Mouse (Mus musculus): ENCODE data around the gene Faf1. TPM values are rescaled to one million over a fixed set of nuclear protein-coding genes. Genes with fewer than 3 reads are reported as not detected.

Gene Faf1
- polyA plus RNA-seq, 1 experiment from 2014 or later: 24.3 TPM

GRCm38 (mm10) chr4:109868897-109869484 is 192.6 kb downstream of the Faf1 start:
- H3K27me3 ChIP-seq: no peaks in the 10 kb centered on the region
- H3K4me1 ChIP-seq: no peaks in the 10 kb centered on the region

GRCm38 (mm10) chr4:109884333-109884732 is 207.9 kb downstream of the Faf1 start:
- H3K4me2 ChIP-seq: no peak overlapping the region
- no peak overlapping the region for H3K9ac ChIP-seq
- no peaks in the 10 kb centered on the region for H3K4me1 ChIP-seq
- no peak for ATAC-seq (ENCODE audit: borderline replicate concordance, extremely low read depth, low FRiP score, low TSS enrichment)
- H3K27ac ChIP-seq: no peak overlapping the region
- no peaks in the 10 kb centered on the region for H3K9me3 ChIP-seq
- 55% methylated on average over 4 of the region's 4 CpGs for WGBS
- no peaks in the 10 kb centered on the region; the same call in 1 of the 2 replicates for H3K36me3 ChIP-seq
- no peaks in the 10 kb centered on the region for H3K27me3 ChIP-seq
- no peak overlapping the region for H3K4me3 ChIP-seq

More at GRCm38 (mm10) chr4:109868897-109869484, 192.6 kb downstream of the Faf1 start:
- H3K36me3 ChIP-seq: no peaks in the 10 kb centered on the region
- H3K9me3 ChIP-seq: no peaks in the 10 kb centered on the region
- no peak overlapping the region for H3K4me2 ChIP-seq
- ATAC-seq (ENCODE audit: borderline replicate concordance, extremely low read depth, low FRiP score, low TSS enrichment): no peak
- 74% methylated on average over 3 of the region's 3 CpGs for WGBS
- no peak overlapping the region for H3K9ac ChIP-seq
- H3K4me3 ChIP-seq: no peak overlapping the region
- H3K27ac ChIP-seq: no peak overlapping the region

- Histone ChIP-seq H3K9ac (no peak overlapping the region), H3K4me1 (no peaks in the 10 kb centered on the region), H3K4me2 (no peak overlapping the region), H3K36me3 (peaks cover 7% of the 10 kb centered on the region), H3K4me3 (no peak overlapping the region), H3K27ac (no peak overlapping the region), H3K9me3 (no peaks in the 10 kb centered on the region), H3K27me3 (no peaks in the 10 kb centered on the region)
- 79% methylated on average over 6 of the region's 6 CpGs for WGBS
- ATAC-seq (ENCODE audit: borderline replicate concordance, extremely low read depth, low FRiP score, low TSS enrichment): no peak
Observed at GRCm38 (mm10) chr4:109887856-109888357, 211.5 kb downstream of the Faf1 start.

GRCm38 (mm10) chr4:109897810-109898566 is 221.6 kb downstream of the Faf1 start:
- Histone ChIP-seq H3K4me3 (no peak overlapping the region), H3K4me2 (no peak overlapping the region), H3K9ac (no peak overlapping the region), H3K27ac (no peak overlapping the region), H3K36me3 (0 out of 2 replicates have a peak, but pooled peaks cover 2% of the 10 kb centered on the region), H3K9me3 (no peaks in the 10 kb centered on the region), H3K4me1 (no peaks in the 10 kb centered on the region), H3K27me3 (no peaks in the 10 kb centered on the region)
- no peak for ATAC-seq (ENCODE audit: borderline replicate concordance, extremely low read depth, low FRiP score, low TSS enrichment)
- whole genome bisulfite sequencing: 88% methylated on average over 6 of the region's 6 CpGs

- H3K9me3 ChIP-seq: no peaks in the 10 kb centered on the region
- 43% methylated on average over 2 of the region's 2 CpGs for WGBS
- H3K36me3 ChIP-seq: 0 out of 2 replicates have a peak, but pooled peaks cover 2% of the 10 kb centered on the region
- H3K4me3 ChIP-seq: no peak overlapping the region
- no peak overlapping the region for H3K9ac ChIP-seq
- ATAC-seq (ENCODE audit: borderline replicate concordance, extremely low read depth, low FRiP score, low TSS enrichment): no peak
- no peak overlapping the region for H3K27ac ChIP-seq
- no peaks in the 10 kb centered on the region for H3K4me1 ChIP-seq
- no peaks in the 10 kb centered on the region for H3K27me3 ChIP-seq
- H3K4me2 ChIP-seq: no peak overlapping the region
Observed at GRCm38 (mm10) chr4:109901076-109901475, 224.7 kb downstream of the Faf1 start.

GRCm38 (mm10) chr4:109904487-109904886 is 228.1 kb downstream of the Faf1 start:
- Histone ChIP-seq H3K4me1 (no peaks in the 10 kb centered on the region), H3K27ac (no peak overlapping the region), H3K9me3 (no peaks in the 10 kb centered on the region), H3K9ac (no peak overlapping the region), H3K36me3 (0 out of 2 replicates have a peak, but pooled peaks cover 2% of the 10 kb centered on the region), H3K27me3 (no peaks in the 10 kb centered on the region), H3K4me2 (no peak overlapping the region), H3K4me3 (no peak overlapping the region)
- no peak for ATAC-seq (ENCODE audit: borderline replicate concordance, extremely low read depth, low FRiP score, low TSS enrichment)
- 89% methylated on average over 3 of the region's 3 CpGs for WGBS

GRCm38 (mm10) chr4:109929058-109929457 is 252.7 kb downstream of the Faf1 start:
- Histone ChIP-seq H3K27ac (no peak overlapping the region), H3K4me2 (no peak overlapping the region), H3K4me1 (no peaks in the 10 kb centered on the region), H3K4me3 (no peak overlapping the region), H3K9ac (no peak overlapping the region), H3K36me3 (0 out of 2 replicates have a peak, but pooled peaks cover 2% of the 10 kb centered on the region), H3K27me3 (no peaks in the 10 kb centered on the region), H3K9me3 (no peaks in the 10 kb centered on the region)
- 76% methylated on average over 1 of the region's 1 CpGs for WGBS
- ATAC-seq (ENCODE audit: borderline replicate concordance, extremely low read depth, low FRiP score, low TSS enrichment): no peak

GRCm38 (mm10) chr4:109930445-109930844 is 254.1 kb downstream of the Faf1 start:
- Histone ChIP-seq H3K9ac (no peak overlapping the region), H3K4me3 (no peak overlapping the region), H3K27ac (no peak overlapping the region), H3K9me3 (no peaks in the 10 kb centered on the region), H3K4me2 (no peak overlapping the region), H3K27me3 (no peaks in the 10 kb centered on the region), H3K36me3 (0 out of 2 replicates have a peak, but pooled peaks cover 2% of the 10 kb centered on the region), H3K4me1 (no peaks in the 10 kb centered on the region)
- WGBS: 92% methylated on average over 1 of the region's 1 CpGs
- ATAC-seq (ENCODE audit: borderline replicate concordance, extremely low read depth, low FRiP score, low TSS enrichment): no peak

GRCm38 (mm10) chr4:109930935-109931334 is 254.5 kb downstream of the Faf1 start:
- no peak for ATAC-seq (ENCODE audit: borderline replicate concordance, extremely low read depth, low FRiP score, low TSS enrichment)
- 89% methylated on average over 1 of the region's 1 CpGs for whole genome bisulfite sequencing
- no peak overlapping the region for H3K4me2 ChIP-seq

GRCm38 (mm10) chr4:109936557-109936956 is 260.2 kb downstream of the Faf1 start:
- WGBS: 88% methylated on average over 3 of the region's 3 CpGs

More at GRCm38 (mm10) chr4:109930935-109931334, 254.5 kb downstream of the Faf1 start:
- no peaks in the 10 kb centered on the region for H3K27me3 ChIP-seq
- H3K9me3 ChIP-seq: no peaks in the 10 kb centered on the region
- no peak overlapping the region for H3K4me3 ChIP-seq
- no peak overlapping the region for H3K9ac ChIP-seq
- no peak overlapping the region for H3K27ac ChIP-seq
- no peaks in the 10 kb centered on the region for H3K4me1 ChIP-seq
- H3K36me3 ChIP-seq: 0 out of 2 replicates have a peak, but pooled peaks cover 2% of the 10 kb centered on the region

GRCm38 (mm10) chr4:109939291-109939690 is 262.9 kb downstream of the Faf1 start:
- no peaks in the 10 kb centered on the region for H3K9me3 ChIP-seq
- no peaks in the 10 kb centered on the region for H3K4me1 ChIP-seq
- H3K36me3 ChIP-seq: no peaks in the 10 kb centered on the region; the same call in 1 of the 2 replicates
- no peak overlapping the region for H3K9ac ChIP-seq
- H3K4me2 ChIP-seq: no peak overlapping the region
- no peak for ATAC-seq (ENCODE audit: borderline replicate concordance, extremely low read depth, low FRiP score, low TSS enrichment)
- no peak overlapping the region for H3K4me3 ChIP-seq
- H3K27me3 ChIP-seq: no peaks in the 10 kb centered on the region
- H3K27ac ChIP-seq: no peak overlapping the region

More at GRCm38 (mm10) chr4:109936557-109936956, 260.2 kb downstream of the Faf1 start:
- no peak for ATAC-seq (ENCODE audit: borderline replicate concordance, extremely low read depth, low FRiP score, low TSS enrichment)
- H3K9me3 ChIP-seq: no peaks in the 10 kb centered on the region
- H3K4me3 ChIP-seq: no peak overlapping the region
- no peaks in the 10 kb centered on the region for H3K4me1 ChIP-seq
- no peaks in the 10 kb centered on the region for H3K27me3 ChIP-seq
- H3K36me3 ChIP-seq: no peaks in the 10 kb centered on the region
- no peak overlapping the region for H3K9ac ChIP-seq
- no peak overlapping the region for H3K4me2 ChIP-seq
- H3K27ac ChIP-seq: no peak overlapping the region

GRCm38 (mm10) chr4:109945554-109945953 is 269.2 kb downstream of the Faf1 start:
- H3K4me3 ChIP-seq: no peak overlapping the region
- no peaks in the 10 kb centered on the region for H3K9me3 ChIP-seq
- H3K27ac ChIP-seq: no peak overlapping the region
- H3K36me3 ChIP-seq: no peaks in the 10 kb centered on the region; the same call in 1 of the 2 replicates
- H3K4me2 ChIP-seq: no peak overlapping the region
- no peak for ATAC-seq (ENCODE audit: borderline replicate concordance, extremely low read depth, low FRiP score, low TSS enrichment)
- H3K4me1 ChIP-seq: no peaks in the 10 kb centered on the region
- H3K27me3 ChIP-seq: no peaks in the 10 kb centered on the region
- H3K9ac ChIP-seq: no peak overlapping the region
- 91% methylated on average over 1 of the region's 1 CpGs for WGBS

Measured in lung, embryonic 15.5 days (tissue).